Mouse (Mus musculus): ENCODE results near the gene Erich2. TPM values are rescaled to one million over a fixed set of nuclear protein-coding genes. Genes with fewer than 3 reads are reported as not detected.
A peak's percentile ranks its signal among the peaks of the same experiment; 100 is the strongest.
"Not testable (repeated sequence)": the region's sequence is repeated elsewhere in the genome, so short reads cannot be mapped to it uniquely, and the experiment has no call there.

Erich2 gene
- not detected for total RNA-seq (2021)
- long read RNA-seq, experiment 1 = 0 reads
- long read RNA-seq, experiment 2 = 0 reads

GRCm38 (mm10) chr2:70508496-70508895 lies at the start of gene Erich2:
Erich2 (plus strand) TSS chr2:70508819.
- Histone ChIP-seq H3K4me3 (peak within 1 kb of the TSS; percentile 70), H3K27ac (no peak within 1 kb of the TSS)
- DNase-seq = no peak
- TF ChIP-seq CTCF (IDR thresholded peaks at IDR 0.05) = no peak
- intact Hi-C loops (cut with DNase I) = no loop called here

- intact Hi-C loops (cut with DNase I) = no loop called here
- TF ChIP-seq CTCF (IDR thresholded peaks at IDR 0.05) = no peak
- DNase-seq = no peak
- Histone ChIP-seq H3K4me3 (no peak overlapping the region), H3K27ac (no peak overlapping the region)
Observed at GRCm38 (mm10) chr2:70463606-70464005, 45.0 kb upstream of the Erich2 start.

- H3K4me3 ChIP-seq = no peak overlapping the region
- TF ChIP-seq CTCF (IDR thresholded peaks at IDR 0.05) = no peak
- H3K27ac ChIP-seq = no peak overlapping the region
- intact Hi-C loops (cut with DNase I) = no loop called here
- DNase-seq = no peak
Observed at GRCm38 (mm10) chr2:70471136-70471535, 37.5 kb upstream of the Erich2 start.

GRCm38 (mm10) chr2:70471861-70472620 lies 36.6 kb upstream of the Erich2 start:
- Histone ChIP-seq H3K4me3 (peak overlapping the region; percentile 61), H3K27ac (no peak overlapping the region)
- TF ChIP-seq CTCF (IDR thresholded peaks at IDR 0.05) = no peak
- intact Hi-C loops (cut with DNase I) = no loop called here
- peak; percentile 24 for DNase-seq

- TF ChIP-seq CTCF (IDR thresholded peaks at IDR 0.05) = no peak
Observed at GRCm38 (mm10) chr2:70497715-70498318, 10.8 kb upstream of the Erich2 start.

GRCm38 (mm10) chr2:70503436-70503835 lies 5.2 kb upstream of the Erich2 start:
- H3K27ac ChIP-seq = no peak overlapping the region

More at GRCm38 (mm10) chr2:70497715-70498318, 10.8 kb upstream of the Erich2 start:
- Histone ChIP-seq H3K4me3 (no peak overlapping the region), H3K27ac (no peak overlapping the region)
- DNase-seq = no peak
- intact Hi-C loops (cut with DNase I) = no loop called here

GRCm38 (mm10) chr2:70505229-70505628 lies 3.4 kb upstream of the Erich2 start:
- DNase-seq = no peak
- intact Hi-C loops (cut with DNase I) = no loop called here
- Histone ChIP-seq H3K27ac (no peak overlapping the region), H3K4me3 (no peak overlapping the region)
- TF ChIP-seq CTCF (IDR thresholded peaks at IDR 0.05) = no peak

More at GRCm38 (mm10) chr2:70503436-70503835, 5.2 kb upstream of the Erich2 start:
- DNase-seq = no peak
- intact Hi-C loops (cut with DNase I) = no loop called here
- no peak overlapping the region for H3K4me3 ChIP-seq
- no peak for TF ChIP-seq CTCF (IDR thresholded peaks at IDR 0.05)

- Histone ChIP-seq H3K4me3 (no peak overlapping the region), H3K27ac (no peak overlapping the region)
- intact Hi-C loops (cut with DNase I) = no loop called here
- no peak for DNase-seq
- TF ChIP-seq CTCF (IDR thresholded peaks at IDR 0.05) = no peak
Observed at GRCm38 (mm10) chr2:70505896-70506295, 2.7 kb upstream of the Erich2 start.

GRCm38 (mm10) chr2:70506372-70506771 lies 2.2 kb upstream of the Erich2 start:
- Histone ChIP-seq H3K4me3 (no peak overlapping the region), H3K27ac (no peak overlapping the region)
- DNase-seq = no peak
- TF ChIP-seq CTCF (IDR thresholded peaks at IDR 0.05) = no peak
- intact Hi-C loops (cut with DNase I) = no loop called here

GRCm38 (mm10) chr2:70509021-70509632 lies 508 bp downstream of the Erich2 start:
- Histone ChIP-seq H3K27ac (no peak overlapping the region), H3K4me3 (peak overlapping the region; percentile 70)
- DNase-seq = peak; percentile 72
- intact Hi-C loops (cut with DNase I) = no loop called here
- TF ChIP-seq CTCF (IDR thresholded peaks at IDR 0.05) = peak; percentile 52

- TF ChIP-seq CTCF (IDR thresholded peaks at IDR 0.05) = peak; percentile 50
- H3K4me3 ChIP-seq; H3K27ac ChIP-seq; intact Hi-C loops (cut with DNase I): not testable (repeated sequence)
- peak; percentile 33 for DNase-seq
Observed at GRCm38 (mm10) chr2:70538283-70538682, 29.7 kb downstream of the Erich2 start.

- intact Hi-C loops (cut with DNase I) = no loop called here
- no peak overlapping the region for H3K4me3 ChIP-seq
- TF ChIP-seq CTCF (IDR thresholded peaks at IDR 0.05) = no peak
- DNase-seq = no peak
- H3K27ac ChIP-seq = no peak overlapping the region
Observed at GRCm38 (mm10) chr2:70550671-70551070, 42.1 kb downstream of the Erich2 start.

- Histone ChIP-seq H3K27ac (no peak overlapping the region), H3K4me3 (no peak overlapping the region)
- intact Hi-C loops (cut with DNase I) = no loop called here
- TF ChIP-seq CTCF (IDR thresholded peaks at IDR 0.05) = no peak
- DNase-seq = no peak
Observed at GRCm38 (mm10) chr2:70551446-70551845, 42.8 kb downstream of the Erich2 start.
